Mouse (Mus musculus) G1E (cell line): Measurements from ENCODE around the gene Kif13a. TPM values are rescaled to one million over a fixed set of nuclear protein-coding genes. Genes with fewer than 3 reads are reported as not detected.

Experiments
- ATAC-seq: 2 replicates; pipeline ENCODE4 v1.8.0; 2016; ENCODE audit warnings: mild to moderate bottlenecking; ENCODE audit not compliant: insufficient number of reproducible peaks, poor library complexity, low FRiP score, severe bottlenecking; ENCODE audit errors: extremely low read depth
- DNase-seq: peaks from one replicate; pipeline ENCODE4 v3.0.0; 2012; ENCODE audit warnings: low spot score
- H3K27me3 ChIP-seq: 2 replicates; pipeline ENCODE4 v1.6.1; 2012; ENCODE audit warnings: mild to moderate bottlenecking, low read length, inconsistent platforms; ENCODE audit not compliant: insufficient read depth
- H3K36me3 ChIP-seq: replicated peaks from 2 replicates; pipeline ENCODE3; 2012; ENCODE audit warnings: mild to moderate bottlenecking, inconsistent platforms
- H3K4me1 ChIP-seq: 2 replicates; pipeline ENCODE4 v1.6.1; 2012; ENCODE audit warnings: low read depth, low read length, inconsistent platforms, mixed read lengths; ENCODE audit not compliant: insufficient read depth
- H3K4me3 ChIP-seq: 2 replicates; pipeline ENCODE4 v1.5.1; 2012; ENCODE audit warnings: low read depth, mild to moderate bottlenecking, inconsistent platforms, low read length, moderate library complexity, mixed read lengths
- H3K9me3 ChIP-seq: replicated peaks from 2 replicates; pipeline ENCODE4 v1.6.1; 2012; ENCODE audit warnings: inconsistent platforms
- CTCF ChIP-seq: IDR thresholded peaks from 2 replicates; pipeline ENCODE4 v1.5.1; 2012; ENCODE audit warnings: low read depth, low read length, inconsistent platforms, mixed read lengths
- GATA1 ChIP-seq: IDR thresholded peaks from 2 replicates; pipeline ENCODE4 v1.6.1; 2012; ENCODE audit warnings: borderline replicate concordance, low read length, inconsistent platforms, mixed read lengths
- GATA2 ChIP-seq: IDR thresholded peaks from 2 replicates; pipeline ENCODE4 v1.6.1; 2012; ENCODE audit warnings: low read depth, low read length, inconsistent platforms, borderline replicate concordance
- POLR2AphosphoS5 ChIP-seq: IDR thresholded peaks from 2 replicates; pipeline ENCODE4 v1.6.1; 2012; ENCODE audit warnings: low read depth, low read length, inconsistent platforms; ENCODE audit not compliant: insufficient replicate concordance
- TAL1 ChIP-seq: conservative IDR thresholded peaks from 2 replicates; pipeline ENCODE4 v1.6.1; 2012; ENCODE audit warnings: low read depth, low read length, inconsistent platforms, mixed read lengths
- polyA plus RNA-seq: library from polyadenylated mRNA; stranded (reverse); fragments of >175 nt; gene quantifications from 2 replicates; pipeline ENCODE4 v1.2.3, GENCODE M21; 2012
- total RNA-seq, 2 experiments: library from RNA; stranded (forward) in 1 of 2; stranded (reverse) in 1 of 2; fragments of 200-1000 nt in 1 of 2; fragments of >200 nt in 1 of 2; fragmentation: Nextera tagmentation in 1 of 2; gene quantifications; 2 replicates each; pipeline ENCODE4 v1.2.3; 2014 to 2017

Gene Kif13a
- total and polyA plus RNA-seq, 3 experiments = 0.16 TPM; not detected in 2

- H3K36me3 ChIP-seq = no peaks in the 10 kb centered on the region
- TF ChIP-seq GATA1 = no peak
- no peak for TF ChIP-seq POLR2AphosphoS5
- no peak for TF ChIP-seq TAL1
- no peak for DNase-seq
These were observed 141.2 kb downstream of the Kif13a start for GRCm38 (mm10) chr13:46788452-46788851.

GRCm38 (mm10) chr13:46786836-46787235 lies 142.8 kb downstream of the Kif13a start:
- peaks cover 5% of the 10 kb centered on the region; the same call in 1 of the 2 replicates for H3K27me3 ChIP-seq
- no peaks in the 10 kb centered on the region for H3K36me3 ChIP-seq
- H3K4me3 ChIP-seq = no peak overlapping the region
- no peaks in the 10 kb centered on the region for H3K9me3 ChIP-seq
- TF ChIP-seq POLR2AphosphoS5 (no peak), GATA1 (no peak), CTCF (no peak), GATA2 (no peak), TAL1 (no peak)
- H3K4me1 ChIP-seq = no peaks in the 10 kb centered on the region
- no peak for ATAC-seq
- DNase-seq = no peak

More at GRCm38 (mm10) chr13:46788452-46788851, 141.2 kb downstream of the Kif13a start:
- Histone ChIP-seq H3K9me3 (no peaks in the 10 kb centered on the region), H3K4me1 (peaks cover 3% of the 10 kb centered on the region; the same call in 1 of the 2 replicates), H3K27me3 (peaks cover 5% of the 10 kb centered on the region; the same call in 1 of the 2 replicates), H3K4me3 (no peak overlapping the region)
- ATAC-seq = no peak

- Histone ChIP-seq H3K36me3 (no peaks in the 10 kb centered on the region), H3K27me3 (peaks cover 7% of the 10 kb centered on the region; the same call in 1 of the 2 replicates), H3K9me3 (no peaks in the 10 kb centered on the region), H3K4me1 (no peaks in the 10 kb centered on the region), H3K4me3 (no peak overlapping the region)
- DNase-seq = no peak
- TF ChIP-seq TAL1 (no peak), GATA2 (no peak), GATA1 (no peak), CTCF (no peak), POLR2AphosphoS5 (no peak)
- no peak for ATAC-seq
These were observed 143.6 kb downstream of the Kif13a start for GRCm38 (mm10) chr13:46786064-46786561.

GRCm38 (mm10) chr13:46780379-46780778 lies 149.3 kb downstream of the Kif13a start:
- ATAC-seq = no peak
- DNase-seq = no peak
- Histone ChIP-seq H3K4me3 (no peak overlapping the region), H3K36me3 (no peaks in the 10 kb centered on the region), H3K4me1 (no peaks in the 10 kb centered on the region), H3K9me3 (no peaks in the 10 kb centered on the region), H3K27me3 (peaks cover 14% of the 10 kb centered on the region)
- TF ChIP-seq GATA1 (no peak), TAL1 (no peak), CTCF (no peak), GATA2 (no peak), POLR2AphosphoS5 (no peak)

GRCm38 (mm10) chr13:46779831-46780230 lies 149.8 kb downstream of the Kif13a start:
- Histone ChIP-seq H3K27me3 (peaks cover 14% of the 10 kb centered on the region), H3K4me3 (no peak overlapping the region), H3K36me3 (no peaks in the 10 kb centered on the region), H3K9me3 (no peaks in the 10 kb centered on the region), H3K4me1 (peaks cover 4% of the 10 kb centered on the region)
- no peak for DNase-seq
- TF ChIP-seq CTCF (no peak), TAL1 (no peak), POLR2AphosphoS5 (no peak), GATA1 (no peak), GATA2 (no peak)
- ATAC-seq = no peak

- Histone ChIP-seq H3K9me3 (no peaks in the 10 kb centered on the region), H3K27me3 (peaks cover 14% of the 10 kb centered on the region), H3K4me3 (no peak overlapping the region), H3K36me3 (no peaks in the 10 kb centered on the region), H3K4me1 (peaks cover 5% of the 10 kb centered on the region)
- DNase-seq (no peak), ATAC-seq (no peak)
- TF ChIP-seq POLR2AphosphoS5 = no peak
- no peak for TF ChIP-seq TAL1
- TF ChIP-seq GATA2 = no peak
- TF ChIP-seq GATA1 = no peak
- TF ChIP-seq CTCF = no peak
These were observed 152.2 kb downstream of the Kif13a start for GRCm38 (mm10) chr13:46777461-46777860.
